Mouse (Mus musculus) liver, adult 2 months (tissue): ENCODE measurements around the gene Baz2b. TPM values are rescaled to one million over a fixed set of nuclear protein-coding genes. Genes with fewer than 3 reads are reported as not detected.
"Not testable (repeated sequence)": the region's sequence is repeated elsewhere in the genome, so short reads cannot be mapped to it uniquely, and the experiment has no call there.

Experiments used
- DNase-seq: peaks from one replicate; pipeline ENCODE4 v3.0.0-alpha.2; 2011; ENCODE audit warnings: low read depth, low spot score; ENCODE audit errors: extremely low read depth
- H3K27ac ChIP-seq: fragments of 200-500 bp; replicated peaks from 2 replicates; pipeline ENCODE4 v1.5.1; 2012; ENCODE audit warnings: low read depth, mild to moderate bottlenecking, control low read depth, inconsistent platforms, low read length; ENCODE audit not compliant: insufficient read depth
- H3K27me3 ChIP-seq: fragments of 200-500 bp; 2 replicates; pipeline ENCODE4 v1.6.1; 2012; ENCODE audit warnings: mild to moderate bottlenecking, moderate library complexity, low read length, inconsistent platforms; ENCODE audit not compliant: control insufficient read depth, insufficient read depth
- H3K36me3 ChIP-seq: fragments of 200-500 bp; 2 replicates; pipeline ENCODE4 v1.6.1; 2012; ENCODE audit warnings: low read length, inconsistent platforms; ENCODE audit not compliant: control insufficient read depth, insufficient read depth
- H3K4me1 ChIP-seq: fragments of 200-500 bp; 2 replicates; pipeline ENCODE4 v1.6.1; 2011; ENCODE audit warnings: low read length; ENCODE audit not compliant: control insufficient read depth, insufficient read depth
- H3K4me3 ChIP-seq: fragments of 200-500 bp; 2 replicates; pipeline ENCODE4 v1.5.1; 2011; ENCODE audit warnings: low read depth, mild to moderate bottlenecking, control low read depth, low read length, moderate library complexity; ENCODE audit not compliant: insufficient read depth
- H3K79me2 ChIP-seq: fragments of 200-500 bp; 2 replicates; pipeline ENCODE4 v1.6.1; 2012; ENCODE audit warnings: inconsistent platforms, mild to moderate bottlenecking, low read length, moderate library complexity; ENCODE audit not compliant: control insufficient read depth, insufficient read depth
- H3K9ac ChIP-seq: fragments of 200-500 bp; 2 replicates; pipeline ENCODE4 v1.6.1; 2012; ENCODE audit warnings: low read depth, mild to moderate bottlenecking, control low read depth, inconsistent platforms, low read length
- CTCF ChIP-seq: fragments of 200-500 bp; IDR thresholded peaks from 2 replicates; pipeline ENCODE4 v1.5.1; 2011; ENCODE audit warnings: low read depth, low read length, control low read depth
- POLR2A ChIP-seq: fragments of 200-500 bp; IDR thresholded peaks from 2 replicates; pipeline ENCODE4 v1.6.1; 2011; ENCODE audit warnings: low read length, control low read depth; ENCODE audit not compliant: insufficient read depth; ENCODE audit errors: extremely low read depth
- WGBS: fragments of 180-500 bp; shearing (Covaris S2); methylation state at CpG from one replicate; pipeline ENCODE4 v1.1.7; 2018; 5-methylcytosine and 5-hydroxymethylcytosine counted together
- polyA plus RNA-seq: library from polyadenylated mRNA; depleted of rRNA; stranded (reverse); fragments of >200 nt; gene quantifications from 2 replicates; pipeline ENCODE4 v1.2.3, GENCODE M21; 2012; rRNA removed
- total RNA-seq: library from RNA; depleted of rRNA; stranded (reverse); fragments of >200 nt; gene quantifications from 2 replicates; pipeline ENCODE4 v1.2.3, GENCODE M21; 2014; rRNA removed

Gene Baz2b
- total and polyA plus RNA-seq, 2 experiments, result 4.8 to 23.5 TPM

GRCm38 (mm10) chr2:59853543-59853942, 356.1 kb downstream of the Baz2b start:
- DNase-seq, result no peak
- no peaks in the 10 kb centered on the region for H3K4me1 ChIP-seq
- no peak overlapping the region for H3K9ac ChIP-seq
- no peaks in the 10 kb centered on the region for H3K27me3 ChIP-seq
- no peak overlapping the region for H3K27ac ChIP-seq
- H3K36me3 ChIP-seq, result 0 out of 2 replicates have a peak, but pooled peaks cover 1% of the 10 kb centered on the region
- no peak overlapping the region for H3K4me3 ChIP-seq
- WGBS, result 97% methylated on average over 10 of the region's 10 CpGs
- H3K79me2 ChIP-seq, result no peaks in the 10 kb centered on the region
- no peak for TF ChIP-seq CTCF
- no peak for TF ChIP-seq POLR2A

- no peaks in the 10 kb centered on the region for H3K4me1 ChIP-seq
- H3K4me3 ChIP-seq, result no peak overlapping the region
- no peaks in the 10 kb centered on the region for H3K79me2 ChIP-seq
- H3K27me3 ChIP-seq, result no peaks in the 10 kb centered on the region
- H3K9ac ChIP-seq, result no peak overlapping the region
- TF ChIP-seq POLR2A, result no peak
- no peak for TF ChIP-seq CTCF
- H3K27ac ChIP-seq, result no peak overlapping the region
- DNase-seq, result no peak
- H3K36me3 ChIP-seq, result 0 out of 2 replicates have a peak, but pooled peaks cover 1% of the 10 kb centered on the region
- WGBS, result 96% methylated on average over 11 of the region's 11 CpGs
Measured at GRCm38 (mm10) chr2:59852916-59853315, 356.7 kb downstream of the Baz2b start.

GRCm38 (mm10) chr2:59851885-59852284, 357.8 kb downstream of the Baz2b start:
- not testable (repeated sequence) for H3K27me3 ChIP-seq, H3K4me3 ChIP-seq, H3K9ac ChIP-seq, H3K79me2 ChIP-seq, H3K27ac ChIP-seq, H3K4me1 ChIP-seq, DNase-seq, H3K36me3 ChIP-seq
- WGBS, result 79% methylated on average over 5 of the region's 5 CpGs

Other genes starting within 250 kb of the Baz2b start
- 31.5 and 37.6 TPM in 2 replicates for gene March7, start within 50 bp of the Baz2b start, total RNA-seq
- gene March7, start within 50 bp of the Baz2b start, polyA plus RNA-seq, result 4.1 and 4.7 TPM in 2 replicates
- gene Cd302, start 74.6 kb upstream of the Baz2b start, total RNA-seq, result 440 and 468 TPM in 2 replicates
- 200 and 218 TPM in 2 replicates for gene Cd302, start 74.6 kb upstream of the Baz2b start, polyA plus RNA-seq
- 2.0 and 3.0 TPM in 2 replicates for gene Ly75, start 173.5 kb upstream of the Baz2b start, total RNA-seq
- 0.50 and 0.60 TPM in 2 replicates for gene Ly75, start 173.5 kb upstream of the Baz2b start, polyA plus RNA-seq